Mouse (Mus musculus): ENCODE measurements around the gene Abcf3.

GRCm38 (mm10) chr16:20523886-20524285, 24.5 kb upstream of the Abcf3 start:
- TF ChIP-seq EP300 (IDR thresholded peaks at IDR 0.05; ENCODE audit: low read depth) (no peak), CTCF (IDR thresholded peaks at IDR 0.05; ENCODE audit: low read depth) (no peak)
